Mouse (Mus musculus) neutrophil, adult 65 days (primary cell): ENCODE data around the gene Mgea5. TPM values are rescaled to one million over a fixed set of nuclear protein-coding genes. Genes with fewer than 3 reads are reported as not detected.

Source experiments
- total RNA-seq: library from RNA; stranded (reverse); gene quantifications from 2 replicates; pipeline ENCODE4 v1.2.4, GENCODE M21; 2023

Mgea5 gene
- 242 and 314 TPM in 2 replicates for total RNA-seq

GRCm38 (mm10) chr19:45783181-45783932 is at the start of gene Mgea5:
Mgea5 (minus strand) TSS chr19:45783837.

DNA sequence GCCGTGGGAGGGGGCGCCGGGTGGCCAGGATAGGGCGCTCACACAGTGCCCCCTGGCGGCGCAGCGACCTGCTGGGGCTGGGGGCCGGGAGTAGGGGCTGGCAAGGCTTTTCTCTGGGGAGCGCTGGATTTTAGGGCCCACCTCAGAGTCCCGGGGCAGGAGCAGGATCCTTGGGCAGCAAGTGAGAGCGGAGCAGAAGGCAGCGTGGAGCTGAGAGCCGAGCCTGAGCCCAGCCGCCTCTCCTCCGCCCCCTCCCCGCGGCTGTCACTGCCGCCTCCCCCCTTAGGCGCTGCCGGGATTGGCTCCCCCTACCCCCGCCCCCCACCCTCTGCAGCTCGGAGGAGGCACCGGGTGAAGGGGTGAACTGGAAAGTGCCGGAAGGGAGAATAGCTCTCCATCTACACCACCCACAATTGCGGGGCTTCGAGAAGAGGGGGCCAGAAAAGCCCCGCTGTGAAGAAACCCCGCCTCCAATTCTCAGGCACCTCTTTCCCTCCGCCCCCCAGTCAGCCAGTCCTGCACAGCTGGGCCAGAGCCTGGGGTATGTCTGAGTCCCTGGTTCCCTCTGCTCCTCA is 32.3 kb upstream of the Mgea5 start, which contains the start of gene Kcnip2:
TSS of gene Kcnip2 (minus strand) at position 231 of the 575 bp plus-strand sequence.

DNA sequence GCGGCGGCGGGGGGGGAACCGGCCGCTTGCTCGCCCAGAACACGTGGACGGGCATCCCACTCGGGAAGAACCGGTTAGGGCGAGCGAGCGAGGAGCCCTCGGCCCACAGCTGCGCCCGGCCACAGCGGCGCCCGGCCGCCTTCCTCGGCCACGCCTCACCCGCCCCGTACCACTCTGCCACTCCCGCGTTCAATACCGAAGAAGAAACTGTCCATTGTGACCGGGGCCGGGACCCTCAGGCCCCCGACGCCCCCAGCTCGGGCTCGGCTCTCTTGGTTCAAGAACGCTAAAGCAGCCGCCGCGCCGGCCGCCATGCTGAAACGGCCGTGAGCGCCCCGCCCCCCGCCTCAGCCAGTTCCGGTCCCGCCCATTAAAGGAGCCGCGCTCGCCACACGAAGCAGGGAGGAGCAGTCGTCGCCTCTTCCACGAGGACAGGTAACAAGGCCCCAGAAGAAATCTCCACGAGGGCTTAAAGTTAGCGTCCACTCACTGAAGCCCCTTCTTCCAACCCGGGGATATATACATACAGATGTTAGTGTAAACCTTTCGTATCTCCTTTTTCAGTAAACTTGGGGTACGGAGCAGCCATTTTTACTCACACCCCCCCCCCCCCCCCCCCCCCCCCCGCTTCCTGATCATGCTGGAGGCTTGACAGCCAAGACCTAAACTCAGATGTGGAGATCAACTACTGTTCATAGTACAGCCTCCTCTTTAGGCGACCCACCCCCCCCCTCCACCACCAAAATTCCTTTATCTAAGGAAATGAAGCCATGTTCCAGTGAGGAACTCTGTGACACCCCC is 34.2 kb downstream of the Mgea5 start, which contains the start of gene Npm3:
TSS of gene Npm3 (minus strand) at position 349 of the 801 bp plus-strand sequence.

DNA sequence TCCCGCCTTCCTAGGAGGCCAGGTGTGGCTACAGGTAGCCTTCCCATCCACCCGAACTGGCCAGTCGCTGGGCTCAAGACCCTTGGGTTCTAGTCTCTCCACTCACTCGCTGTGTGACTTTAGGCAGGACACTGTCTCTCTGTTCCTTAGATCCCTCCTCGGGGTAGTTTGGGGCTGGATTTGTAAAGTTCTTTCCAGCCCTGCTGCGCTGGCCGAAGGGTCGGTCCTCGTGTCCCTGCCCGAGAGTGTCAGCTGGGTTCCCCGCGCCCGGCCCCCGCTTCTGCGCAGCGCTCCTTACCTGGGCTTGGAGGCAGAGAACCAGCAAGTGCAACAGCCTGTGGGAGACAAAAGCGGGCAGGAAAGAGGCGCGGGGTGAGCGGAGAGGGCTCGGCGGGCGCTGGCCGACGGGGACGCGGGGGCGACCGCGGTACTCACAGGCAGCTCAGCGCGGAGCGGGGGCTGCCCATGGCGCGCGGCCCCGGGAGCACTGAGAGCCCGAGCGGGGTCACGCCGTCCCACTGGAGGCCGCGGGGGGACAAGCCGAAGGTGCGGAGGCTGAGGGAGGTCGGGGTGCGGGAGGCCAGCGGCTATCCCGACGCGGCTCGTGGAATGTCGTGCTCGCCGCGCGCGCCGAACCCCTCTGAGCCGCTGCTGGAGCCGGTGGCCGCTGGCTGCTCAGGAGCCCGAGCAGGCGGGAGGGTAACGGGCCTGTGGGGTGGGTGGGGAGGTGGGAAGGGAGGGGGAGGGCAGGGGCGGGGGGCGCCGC is 41.2 kb downstream of the Mgea5 start, which contains the start of gene Fgf8:
TSS of gene Fgf8 (minus strand) at position 698 of the 766 bp plus-strand sequence.

Other genes starting within 250 kb of the Mgea5 start
- 6.0 and 6.5 TPM in 2 replicates for gene Poll, start 223.3 kb downstream of the Mgea5 start, total RNA-seq
- gene Gm17018, start 223.2 kb downstream of the Mgea5 start, total RNA-seq, result 4.6 and 9.2 TPM in 2 replicates
- gene Fbxw4, start 123.5 kb downstream of the Mgea5 start, total RNA-seq, result 28.6 and 36.6 TPM in 2 replicates
- gene Fgf8, start 40.9 kb downstream of the Mgea5 start, total RNA-seq, result not detected in 2 replicates
- 14.2 and 20.7 TPM in 2 replicates for gene Npm3, start 34.2 kb downstream of the Mgea5 start, total RNA-seq
- gene Kcnip2, start 32.2 kb upstream of the Mgea5 start, total RNA-seq, result 0.34 and 0.38 TPM in 2 replicates
- gene Armh3, start 214.7 kb upstream of the Mgea5 start, total RNA-seq, result 11.7 and 16.0 TPM in 2 replicates
- gene Hps6, start 219.7 kb upstream of the Mgea5 start, total RNA-seq, result 8.5 TPM in 2 replicates